Mouse (Mus musculus): Measurements from ENCODE around the gene Necap2. TPM values are rescaled to one million over a fixed set of nuclear protein-coding genes. Genes with fewer than 3 reads are reported as not detected.

The Necap2 gene
- polyA plus RNA-seq, 1 experiment from 2014 or later = 59.7 TPM

DNA sequence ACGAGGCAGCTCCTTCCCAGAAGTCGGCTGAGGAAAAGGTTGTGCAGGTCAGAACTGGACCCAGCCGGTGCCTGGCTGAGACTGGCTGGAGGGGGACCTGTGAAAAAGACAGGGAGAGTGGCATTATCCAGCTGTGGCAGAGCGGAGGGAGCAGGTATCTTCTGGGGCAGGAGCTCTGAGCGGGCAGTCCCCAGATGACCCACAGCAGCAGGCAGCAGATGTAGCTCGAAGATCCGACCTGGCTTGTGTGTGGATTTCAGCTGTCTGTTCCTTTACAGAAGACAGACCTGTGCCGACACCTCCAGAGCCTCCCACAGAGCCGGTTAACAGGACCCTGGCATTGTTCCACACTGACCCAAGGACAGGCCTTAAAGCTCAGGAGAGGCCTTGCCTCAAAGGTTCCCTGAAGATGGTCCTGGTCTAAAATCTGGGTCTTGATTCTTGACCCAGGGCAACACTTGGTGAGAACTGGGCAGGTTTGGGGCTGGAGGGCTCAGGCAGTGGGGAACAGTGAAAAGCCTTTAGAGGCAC, 10.6 kb downstream of the Necap2 start:
- Histone ChIP-seq H3K36me3 (ENCODE audit: control insufficient read depth, insufficient read depth, low read length) (peaks cover 69% of the 10 kb centered on the region), H3K9me3 (ENCODE audit: control insufficient read depth, low read length) (no peaks in the 10 kb centered on the region), H3K4me3 (ENCODE audit: low read depth, low read length) (no peak overlapping the region), H3K27me3 (replicated peaks; ENCODE audit: control insufficient read depth, insufficient read depth, low read length) (no peaks in the 10 kb centered on the region), H3K9ac (ENCODE audit: low read length) (no peak overlapping the region), H3K27ac (ENCODE audit: low read depth) (no peak overlapping the region), H3K4me1 (replicated peaks; ENCODE audit: control insufficient read depth, insufficient read depth, low read length) (no peaks in the 10 kb centered on the region), H3K4me2 (ENCODE audit: low read length) (no peak overlapping the region)
- 75% methylated on average over 9 of the region's 9 CpGs for WGBS
- DNase-seq (ENCODE audit: low spot score) (no peak), ATAC-seq (replicated peaks; ENCODE audit: low FRiP score, low TSS enrichment, low read depth) (no peak)

- no peak overlapping the region for H3K4me2 ChIP-seq (ENCODE audit: low read length)
- H3K9ac ChIP-seq (ENCODE audit: low read length) = no peak overlapping the region
- DNase-seq (ENCODE audit: low spot score) = no peak
- no peaks in the 10 kb centered on the region for H3K27me3 ChIP-seq (replicated peaks; ENCODE audit: control insufficient read depth, insufficient read depth, low read length)
- H3K4me3 ChIP-seq (ENCODE audit: low read depth, low read length) = no peak overlapping the region
- H3K4me1 ChIP-seq (replicated peaks; ENCODE audit: control insufficient read depth, insufficient read depth, low read length) = no peaks in the 10 kb centered on the region
- no peak for ATAC-seq (replicated peaks; ENCODE audit: low FRiP score, low TSS enrichment, low read depth)
- WGBS = 80% methylated on average over 12 of the region's 12 CpGs
- H3K9me3 ChIP-seq (ENCODE audit: control insufficient read depth, low read length) = no peaks in the 10 kb centered on the region
- peaks cover 62% of the 10 kb centered on the region for H3K36me3 ChIP-seq (ENCODE audit: control insufficient read depth, insufficient read depth, low read length)
- no peak overlapping the region for H3K27ac ChIP-seq (ENCODE audit: low read depth)
Measured at GRCm38 (mm10) chr4:141066709-141067515, 11.2 kb downstream of the Necap2 start.

GRCm38 (mm10) chr4:141065123-141065522, 13.0 kb downstream of the Necap2 start:
- Histone ChIP-seq H3K36me3 (ENCODE audit: control insufficient read depth, insufficient read depth, low read length) (peaks cover 48% of the 10 kb centered on the region), H3K4me3 (ENCODE audit: low read depth, low read length) (no peak overlapping the region), H3K9me3 (ENCODE audit: control insufficient read depth, low read length) (no peaks in the 10 kb centered on the region), H3K27me3 (replicated peaks; ENCODE audit: control insufficient read depth, insufficient read depth, low read length) (no peaks in the 10 kb centered on the region), H3K4me2 (ENCODE audit: low read length) (no peak overlapping the region), H3K4me1 (replicated peaks; ENCODE audit: control insufficient read depth, insufficient read depth, low read length) (no peaks in the 10 kb centered on the region; the same call in 1 of the 2 replicates), H3K9ac (ENCODE audit: low read length) (no peak overlapping the region), H3K27ac (ENCODE audit: low read depth) (no peak overlapping the region)
- ATAC-seq (replicated peaks; ENCODE audit: low FRiP score, low TSS enrichment, low read depth) (0 out of 2 replicates have a peak, but pooled peaks have one; percentile 12), DNase-seq (ENCODE audit: low spot score) (peak; percentile 86)
- 6% methylated on average over 8 of the region's 8 CpGs for WGBS

DNA sequence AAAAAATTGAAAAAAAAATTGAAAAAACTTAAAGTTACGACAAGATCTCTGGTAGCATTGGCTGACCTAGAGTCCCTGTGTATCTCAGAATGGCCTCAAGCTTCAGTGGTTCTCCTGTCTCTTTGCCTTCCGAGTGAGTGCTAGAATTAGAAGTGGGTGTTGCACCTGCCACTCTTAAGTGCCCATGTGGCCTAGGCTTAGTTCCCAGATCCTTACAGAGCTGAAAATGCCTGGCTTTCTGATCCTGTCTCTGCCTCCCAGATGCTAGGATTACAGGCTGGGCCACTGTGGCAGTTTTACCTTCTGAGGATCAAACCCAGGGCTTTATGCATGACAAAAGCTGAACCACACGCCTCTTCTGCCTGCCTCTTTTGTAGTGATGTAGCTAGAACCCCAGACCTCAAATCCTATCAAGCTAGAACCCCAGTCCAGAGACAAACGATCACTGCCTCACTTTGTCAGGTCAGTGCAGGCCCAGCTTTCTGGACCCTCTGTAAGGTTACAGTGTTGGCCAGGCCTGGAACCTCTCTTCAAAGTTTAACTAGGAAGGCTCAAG, 14.0 kb downstream of the Necap2 start:
- peaks cover 38% of the 10 kb centered on the region for H3K36me3 ChIP-seq (ENCODE audit: control insufficient read depth, insufficient read depth, low read length)
- no peaks in the 10 kb centered on the region for H3K9me3 ChIP-seq (ENCODE audit: control insufficient read depth, low read length)
- DNase-seq (ENCODE audit: low spot score) (no peak), ATAC-seq (replicated peaks; ENCODE audit: low FRiP score, low TSS enrichment, low read depth) (no peak)
- H3K4me3 ChIP-seq (ENCODE audit: low read depth, low read length) = no peak overlapping the region
- no peaks in the 10 kb centered on the region for H3K27me3 ChIP-seq (replicated peaks; ENCODE audit: control insufficient read depth, insufficient read depth, low read length)
- H3K27ac ChIP-seq (ENCODE audit: low read depth) = no peak overlapping the region
- WGBS = 90% methylated on average over 4 of the region's 4 CpGs
- no peak overlapping the region for H3K4me2 ChIP-seq (ENCODE audit: low read length)
- H3K4me1 ChIP-seq (replicated peaks; ENCODE audit: control insufficient read depth, insufficient read depth, low read length) = peaks cover 7% of the 10 kb centered on the region; the same call in 1 of the 2 replicates
- no peak overlapping the region for H3K9ac ChIP-seq (ENCODE audit: low read length)

GRCm38 (mm10) chr4:141060426-141061301, 17.5 kb downstream of the Necap2 start, which contains the start of gene Crocc:
TSS of gene Crocc (minus strand) at chr4:141060550.
- peak; percentile 93 for ATAC-seq (replicated peaks; ENCODE audit: low FRiP score, low TSS enrichment, low read depth)
- under 1% methylated on average over 76 of the region's 77 CpGs for WGBS
- Histone ChIP-seq H3K27ac (ENCODE audit: low read depth) (peak within 1 kb of the TSS; percentile 88), H3K36me3 (ENCODE audit: control insufficient read depth, insufficient read depth, low read length) (peaks cover 14% of the 10 kb centered on the region), H3K4me2 (ENCODE audit: low read length) (peak within 1 kb of the TSS; percentile 63), H3K27me3 (replicated peaks; ENCODE audit: control insufficient read depth, insufficient read depth, low read length) (no peaks in the 10 kb centered on the region), H3K9me3 (ENCODE audit: control insufficient read depth, low read length) (no peaks in the 10 kb centered on the region), H3K4me3 (ENCODE audit: low read depth, low read length) (peak within 1 kb of the TSS; percentile 52), H3K9ac (ENCODE audit: low read length) (peak within 1 kb of the TSS; percentile 83), H3K4me1 (replicated peaks; ENCODE audit: control insufficient read depth, insufficient read depth, low read length) (peaks cover 10% of the 10 kb centered on the region; the same call in 1 of the 2 replicates)
- DNase-seq (ENCODE audit: low spot score) = peak; percentile 100

- Histone ChIP-seq H3K4me2 (ENCODE audit: low read length) (peak overlapping the region; percentile 59), H3K36me3 (ENCODE audit: control insufficient read depth, insufficient read depth, low read length) (peaks cover 11% of the 10 kb centered on the region; the same call in 1 of the 2 replicates), H3K4me3 (ENCODE audit: low read depth, low read length) (peak overlapping the region; percentile 52), H3K9ac (ENCODE audit: low read length) (peak overlapping the region; percentile 83), H3K27ac (ENCODE audit: low read depth) (peak overlapping the region; percentile 88), H3K27me3 (replicated peaks; ENCODE audit: control insufficient read depth, insufficient read depth, low read length) (no peaks in the 10 kb centered on the region), H3K9me3 (ENCODE audit: control insufficient read depth, low read length) (no peaks in the 10 kb centered on the region), H3K4me1 (replicated peaks; ENCODE audit: control insufficient read depth, insufficient read depth, low read length) (peaks cover 10% of the 10 kb centered on the region; the same call in 1 of the 2 replicates)
- peak; percentile 70; the same call in 1 of the 2 replicates for ATAC-seq (replicated peaks; ENCODE audit: low FRiP score, low TSS enrichment, low read depth)
- no peak for DNase-seq (ENCODE audit: low spot score)
- WGBS = 2% methylated on average over 31 of the region's 32 CpGs
Measured at GRCm38 (mm10) chr4:141059616-141060425, 18.3 kb downstream of the Necap2 start.

- Histone ChIP-seq H3K27ac (ENCODE audit: low read depth) (no peak overlapping the region), H3K36me3 (ENCODE audit: control insufficient read depth, insufficient read depth, low read length) (peaks cover 16% of the 10 kb centered on the region; the same call in 1 of the 2 replicates), H3K9ac (ENCODE audit: low read length) (no peak overlapping the region), H3K4me3 (ENCODE audit: low read depth, low read length) (no peak overlapping the region), H3K4me2 (ENCODE audit: low read length) (no peak overlapping the region), H3K4me1 (replicated peaks; ENCODE audit: control insufficient read depth, insufficient read depth, low read length) (peaks cover 13% of the 10 kb centered on the region; the same call in 1 of the 2 replicates), H3K27me3 (replicated peaks; ENCODE audit: control insufficient read depth, insufficient read depth, low read length) (no peaks in the 10 kb centered on the region), H3K9me3 (ENCODE audit: control insufficient read depth, low read length) (no peaks in the 10 kb centered on the region)
- ATAC-seq (replicated peaks; ENCODE audit: low FRiP score, low TSS enrichment, low read depth) (no peak), DNase-seq (ENCODE audit: low spot score) (no peak)
- WGBS = 72% methylated on average over 9 of the region's 9 CpGs
Measured at GRCm38 (mm10) chr4:141058835-141059234, 19.3 kb downstream of the Necap2 start.

All from intestine, embryonic 14.5 days (tissue).